Mouse (Mus musculus) limb, embryonic 14.5 days (tissue): ENCODE measurements around the gene Eci1. TPM values are rescaled to one million over a fixed set of nuclear protein-coding genes. Genes with fewer than 3 reads are reported as not detected.

Experiments used
- ATAC-seq: fragments of 200-750 bp; cut with Nextera tagmentation; 2 replicates; pipeline ENCODE4 v1.8.0; 2017; ENCODE audit warnings: low read depth, moderate number of reproducible peaks, moderate TSS enrichment; ENCODE audit not compliant: low FRiP score
- DNase-seq: peaks from one replicate; pipeline ENCODE4 v3.0.0-alpha.2; 2015; ENCODE audit warnings: low spot score
- H3K27ac ChIP-seq: fragments of 300-500 bp; sonication (generic); replicated peaks from 2 replicates; pipeline ENCODE4 v1.5.1; 2014; ENCODE audit warnings: low read depth, mild to moderate bottlenecking, low read length, moderate library complexity, mixed read lengths
- H3K27me3 ChIP-seq: fragments of 300-500 bp; sonication (generic); 2 replicates; pipeline ENCODE4 v1.6.1; 2014; ENCODE audit warnings: low read length, mixed read lengths; ENCODE audit not compliant: control insufficient read depth, insufficient read depth
- H3K36me3 ChIP-seq: fragments of 300-500 bp; sonication (generic); 2 replicates; pipeline ENCODE4 v1.6.1; 2014; ENCODE audit warnings: mild to moderate bottlenecking, low read length, moderate library complexity, mixed read lengths; ENCODE audit not compliant: control insufficient read depth, insufficient read depth
- H3K4me1 ChIP-seq: fragments of 300-500 bp; sonication (generic); 2 replicates; pipeline ENCODE4 v1.6.1; 2014; ENCODE audit warnings: antibody characterized with exemption, low read length, mixed read lengths; ENCODE audit not compliant: control insufficient read depth, insufficient read depth
- H3K4me2 ChIP-seq: fragments of 300-500 bp; sonication (generic); replicated peaks from 2 replicates; pipeline ENCODE4 v1.6.1; 2014; ENCODE audit warnings: low read depth, mild to moderate bottlenecking, low read length, moderate library complexity; ENCODE audit not compliant: severe bottlenecking
- H3K4me3 ChIP-seq: fragments of 300-500 bp; sonication (generic); replicated peaks from 2 replicates; pipeline ENCODE4 v1.5.1; 2014; ENCODE audit warnings: low read length
- H3K9ac ChIP-seq: fragments of 300-500 bp; sonication (generic); 2 replicates; pipeline ENCODE4 v1.6.1; 2014; ENCODE audit warnings: mild to moderate bottlenecking, low read depth, low read length, moderate library complexity; ENCODE audit not compliant: severe bottlenecking
- H3K9me3 ChIP-seq: fragments of 300-500 bp; sonication (generic); 2 replicates; pipeline ENCODE4 v1.6.1; 2016; ENCODE audit warnings: low read length; ENCODE audit not compliant: control insufficient read depth
- POLR2A ChIP-seq: fragments of 200-500 bp; IDR thresholded peaks from 2 replicates; pipeline ENCODE4 v1.8.0; 2012; ENCODE audit warnings: inconsistent platforms, mild to moderate bottlenecking, moderate library complexity, borderline replicate concordance; ENCODE audit not compliant: insufficient read depth, insufficient read length; ENCODE audit errors: extremely low read depth
- WGBS: fragments of 180-500 bp; shearing (Covaris S2); extraction: QIAGEN DNeasy Blood & Tissue Kit; methylation state at CpG from one replicate; pipeline ENCODE4 v1.1.7; 2014; 5-methylcytosine and 5-hydroxymethylcytosine counted together
- polyA plus RNA-seq, 2 experiments: library from polyadenylated mRNA; depleted of rRNA in 1 of 2; stranded (reverse) in 1 of 2; unstranded in 1 of 2; fragments of >200 nt; fragmentation: Nextera tagmentation in 1 of 2; extraction: Ambion mirVana in 1 of 2; gene quantifications; 2 replicates each; pipeline versions ENCODE4 v1.2.1 to v1.2.3; 2012 to 2014

Gene Eci1
- polyA plus RNA-seq, 2 experiments = 48.5 to 51.7 TPM

DNA sequence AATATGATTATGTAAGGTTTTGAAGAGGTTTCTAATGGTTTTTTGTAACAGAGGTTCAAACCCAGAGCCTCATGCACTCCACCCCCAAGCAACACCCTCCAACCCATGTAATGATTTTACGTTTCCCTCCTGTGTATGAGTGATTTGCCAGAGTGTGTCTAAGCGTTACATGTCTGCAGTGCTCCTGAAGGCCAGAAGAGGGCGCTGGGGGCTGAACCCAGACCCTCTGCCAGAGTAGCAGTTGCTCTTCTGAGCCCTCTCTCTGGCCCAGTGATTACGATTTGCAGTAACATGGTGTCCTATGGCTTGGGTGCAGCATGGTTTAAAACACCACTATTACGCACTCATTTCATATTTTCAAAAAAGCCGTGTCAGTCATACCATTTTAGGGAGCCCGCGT is 35.3 kb upstream of the Eci1 start:
- no peak overlapping the region for H3K27ac ChIP-seq
- no peaks in the 10 kb centered on the region for H3K27me3 ChIP-seq
- DNase-seq = no peak
- 61% methylated on average over 8 of the region's 8 CpGs for WGBS
- no peak for ATAC-seq
- H3K4me2 ChIP-seq = no peak overlapping the region
- TF ChIP-seq POLR2A = no peak
- no peaks in the 10 kb centered on the region for H3K9me3 ChIP-seq
- no peak overlapping the region for H3K9ac ChIP-seq
- no peaks in the 10 kb centered on the region for H3K36me3 ChIP-seq
- no peaks in the 10 kb centered on the region for H3K4me1 ChIP-seq
- no peak overlapping the region for H3K4me3 ChIP-seq

DNA sequence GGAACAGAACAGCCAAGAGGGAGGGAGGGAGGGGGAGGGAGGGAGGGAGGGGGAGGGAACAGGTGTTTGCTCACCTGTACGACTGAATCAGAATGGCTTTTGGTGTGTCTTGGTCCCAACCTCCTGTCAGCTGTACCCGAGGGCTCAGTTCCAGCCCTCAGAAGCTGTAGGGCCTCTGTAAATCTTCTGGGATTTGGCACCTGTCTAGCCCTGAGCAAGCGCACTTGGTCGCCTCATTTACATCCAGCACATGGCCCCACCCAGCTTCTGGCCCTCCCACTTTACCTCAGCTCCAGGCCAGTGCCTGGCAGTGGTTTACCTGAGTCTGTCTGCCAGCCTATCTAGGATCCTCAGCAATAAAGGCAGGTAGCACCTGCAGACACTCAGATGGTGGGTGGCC is 32.9 kb upstream of the Eci1 start:
- no peak for ATAC-seq
- Histone ChIP-seq H3K36me3 (no peaks in the 10 kb centered on the region; the same call in 1 of the 2 replicates), H3K4me3 (no peak overlapping the region), H3K4me2 (no peak overlapping the region), H3K27ac (no peak overlapping the region), H3K27me3 (no peaks in the 10 kb centered on the region), H3K9ac (no peak overlapping the region), H3K9me3 (no peaks in the 10 kb centered on the region), H3K4me1 (no peaks in the 10 kb centered on the region)
- DNase-seq = no peak
- WGBS = 8% methylated on average over 3 of the region's 4 CpGs
- TF ChIP-seq POLR2A = no peak

DNA sequence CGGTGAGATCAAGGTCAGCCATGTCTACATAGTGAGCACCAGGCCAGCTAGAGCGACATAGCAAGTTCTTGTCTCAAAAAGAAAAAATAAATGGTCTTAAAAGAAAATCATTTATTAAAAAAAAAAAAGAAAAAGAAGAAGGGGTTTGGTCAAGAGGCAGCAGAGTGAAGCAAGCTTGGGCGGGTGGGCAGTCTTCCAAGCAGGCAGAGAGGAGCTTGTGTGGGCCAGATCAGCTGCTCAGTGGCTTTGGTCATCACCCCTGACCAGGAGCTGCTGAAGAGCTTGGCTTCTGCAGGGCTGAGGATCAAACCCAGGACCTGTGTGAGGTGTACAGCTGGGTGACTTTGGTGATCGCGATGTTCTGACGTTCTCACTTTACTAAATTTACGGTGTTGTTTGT is 32.0 kb upstream of the Eci1 start:
- Histone ChIP-seq H3K27ac (no peak overlapping the region), H3K4me2 (no peak overlapping the region), H3K4me3 (no peak overlapping the region), H3K9ac (no peak overlapping the region), H3K27me3 (no peaks in the 10 kb centered on the region), H3K9me3 (no peaks in the 10 kb centered on the region), H3K36me3 (no peaks in the 10 kb centered on the region; the same call in 1 of the 2 replicates), H3K4me1 (no peaks in the 10 kb centered on the region)
- whole genome bisulfite sequencing = 78% methylated on average over 7 of the region's 7 CpGs
- no peak for ATAC-seq
- no peak for TF ChIP-seq POLR2A
- DNase-seq = no peak

DNA sequence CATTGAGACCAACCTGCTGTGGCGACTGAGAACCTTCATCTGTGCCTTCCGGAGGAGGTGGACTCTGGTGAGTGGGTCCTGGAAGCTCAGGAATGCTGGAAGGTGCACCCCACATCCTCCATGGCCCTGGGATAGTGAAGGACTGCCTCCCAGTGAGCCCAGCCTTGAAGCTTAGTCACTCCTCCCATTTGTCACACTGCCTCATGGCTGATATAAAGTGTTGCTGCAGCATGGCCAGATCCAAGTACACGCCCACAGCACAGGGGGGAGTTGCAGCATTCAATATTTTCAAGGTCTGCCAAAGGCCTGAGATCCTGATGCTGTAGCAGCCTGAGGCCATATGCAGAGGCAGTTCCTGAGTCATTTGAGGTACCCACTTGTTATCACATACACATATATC is 24.1 kb upstream of the Eci1 start:
- Histone ChIP-seq H3K9me3 (no peaks in the 10 kb centered on the region), H3K36me3 (peaks cover 9% of the 10 kb centered on the region; the same call in 1 of the 2 replicates), H3K4me3 (no peak overlapping the region), H3K27me3 (no peaks in the 10 kb centered on the region), H3K4me2 (no peak overlapping the region), H3K4me1 (no peaks in the 10 kb centered on the region), H3K9ac (no peak overlapping the region), H3K27ac (no peak overlapping the region)
- no peak for TF ChIP-seq POLR2A
- 67% methylated on average over 3 of the region's 3 CpGs for WGBS
- DNase-seq = no peak
- no peak for ATAC-seq

DNA sequence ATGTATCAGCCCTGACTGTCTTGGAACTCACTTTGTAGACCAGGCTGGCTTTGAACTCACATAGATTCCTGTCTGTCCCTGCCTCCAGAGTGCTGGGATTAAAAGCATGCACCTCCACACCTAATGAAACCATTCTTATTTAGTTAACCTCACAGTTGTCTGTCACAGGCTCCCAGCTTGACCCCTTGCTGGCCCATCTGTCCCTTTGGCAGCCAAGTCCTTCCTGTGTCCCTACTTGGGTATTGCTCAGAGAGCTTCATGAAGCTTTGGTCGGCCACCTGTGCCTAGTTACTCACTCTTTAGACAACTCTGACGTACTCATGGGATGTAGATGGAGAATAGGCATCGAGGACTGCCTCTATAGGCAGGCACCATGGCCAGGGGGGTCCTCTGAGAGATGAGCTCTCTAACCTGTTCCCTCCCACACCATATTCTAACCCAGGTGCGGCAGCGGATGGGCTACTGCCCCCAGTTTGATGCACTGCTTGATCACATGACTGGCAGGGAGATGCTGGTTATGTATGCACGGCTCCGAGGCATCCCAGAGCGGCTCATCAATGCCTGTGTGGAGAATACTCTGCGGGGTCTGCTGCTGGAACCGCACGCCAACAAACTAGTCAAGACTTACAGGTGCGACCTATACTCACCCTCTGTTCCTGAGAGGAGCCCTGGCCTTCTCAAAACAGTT is 19.2 kb upstream of the Eci1 start:
- peaks cover 43% of the 10 kb centered on the region for H3K36me3 ChIP-seq
- H3K4me2 ChIP-seq = no peak overlapping the region
- H3K4me3 ChIP-seq = no peak overlapping the region
- H3K9me3 ChIP-seq = no peaks in the 10 kb centered on the region
- H3K4me1 ChIP-seq = no peaks in the 10 kb centered on the region
- ATAC-seq (no peak), DNase-seq (no peak)
- no peak overlapping the region for H3K27ac ChIP-seq
- no peak overlapping the region for H3K9ac ChIP-seq
- WGBS = 92% methylated on average over 12 of the region's 12 CpGs
- no peaks in the 10 kb centered on the region for H3K27me3 ChIP-seq
- TF ChIP-seq POLR2A = no peak
